Mouse (Mus musculus) CD8-positive naive resting alpha-beta T cell, adult 2 months (primary cell): ENCODE measurements around the gene Tnrc6a.

ENCODE experiments used
- DNase-seq, 2 experiments: peaks; one replicate each; pipeline ENCODE4 v3.0.0; 2022; ENCODE audit warnings: low read depth in 2 of 2, low spot score in 2 of 2

The Tnrc6a gene

DNA sequence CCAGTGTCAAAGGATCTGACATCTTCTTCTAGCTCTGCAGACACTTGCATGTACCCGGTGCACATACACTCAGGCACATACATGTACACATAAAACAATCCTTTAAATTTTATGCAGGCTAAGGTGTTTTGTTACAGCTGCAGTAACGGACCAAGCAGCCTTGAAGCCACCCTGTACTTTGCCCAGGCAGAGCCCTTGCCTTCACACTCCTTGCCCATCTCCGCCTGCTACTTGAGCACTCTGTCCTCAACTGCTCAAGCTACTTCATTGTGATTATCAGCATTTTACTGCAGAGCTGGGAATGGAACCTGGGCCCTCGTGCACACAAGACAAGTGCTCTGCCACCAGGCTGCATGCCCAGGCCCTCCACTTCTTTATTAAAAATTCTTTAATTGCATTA lies 101.5 kb downstream of the Tnrc6a start:
- DNase-seq = no peak

DNA sequence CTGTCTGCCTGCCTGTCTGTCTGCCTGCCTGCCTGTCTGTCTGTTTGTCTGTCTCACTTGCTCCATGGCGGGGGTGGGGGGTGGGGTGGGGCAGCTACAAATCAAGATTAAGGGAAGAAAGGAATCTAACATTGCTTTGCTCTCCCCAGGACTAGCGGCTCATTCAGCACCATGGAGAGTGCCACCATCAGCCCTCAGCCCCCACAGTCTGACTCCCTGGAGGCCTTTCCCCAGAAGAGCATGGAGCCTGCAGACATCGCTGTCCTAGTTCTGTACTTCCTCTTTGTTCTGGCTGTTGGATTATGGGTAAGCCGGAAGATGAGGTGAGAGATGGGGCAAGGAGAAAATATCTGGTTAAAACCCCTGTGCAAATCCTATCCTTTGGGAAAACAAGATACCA lies 111.8 kb downstream of the Tnrc6a start:
- no peak for DNase-seq

DNA sequence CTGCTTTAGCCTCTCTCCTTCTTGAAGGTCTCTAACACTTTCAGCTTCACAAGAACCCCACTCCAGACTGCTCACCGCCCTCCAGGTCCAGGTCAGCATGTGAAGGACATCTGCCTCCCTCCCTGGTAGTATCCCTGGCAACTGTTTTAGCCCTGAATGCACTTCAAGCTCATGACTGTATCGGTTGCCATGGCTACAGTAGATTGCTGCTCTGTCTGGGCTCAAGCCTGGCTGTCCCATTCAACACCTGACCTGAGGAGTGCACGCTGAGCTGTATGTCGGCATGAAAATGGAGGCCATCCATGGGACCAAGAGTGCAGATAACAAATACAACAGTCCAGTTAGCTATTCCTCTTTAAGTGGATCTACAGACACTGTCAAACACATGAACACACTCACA lies 114.9 kb downstream of the Tnrc6a start:
- DNase-seq = no peak

DNA sequence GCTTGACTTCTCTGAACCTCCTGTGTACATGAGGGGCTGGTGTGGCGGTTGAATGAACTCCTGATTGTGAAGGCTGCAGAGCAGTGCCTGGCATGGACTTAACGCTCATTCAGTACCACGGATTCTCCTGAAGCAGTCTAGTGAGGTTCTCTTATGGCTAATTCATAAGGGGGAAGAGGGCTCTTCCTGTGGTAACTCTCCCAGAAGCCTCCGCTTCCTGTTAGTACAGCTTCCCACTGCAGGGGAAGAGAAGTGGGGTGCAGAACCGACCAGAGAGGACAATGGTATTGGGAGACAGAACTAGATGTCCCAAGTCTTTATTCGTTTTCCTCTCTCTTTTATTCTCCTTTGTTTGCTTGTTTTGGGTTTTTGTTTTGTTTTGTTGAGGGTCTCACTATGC lies 116.4 kb downstream of the Tnrc6a start:
- DNase-seq = no peak

DNA sequence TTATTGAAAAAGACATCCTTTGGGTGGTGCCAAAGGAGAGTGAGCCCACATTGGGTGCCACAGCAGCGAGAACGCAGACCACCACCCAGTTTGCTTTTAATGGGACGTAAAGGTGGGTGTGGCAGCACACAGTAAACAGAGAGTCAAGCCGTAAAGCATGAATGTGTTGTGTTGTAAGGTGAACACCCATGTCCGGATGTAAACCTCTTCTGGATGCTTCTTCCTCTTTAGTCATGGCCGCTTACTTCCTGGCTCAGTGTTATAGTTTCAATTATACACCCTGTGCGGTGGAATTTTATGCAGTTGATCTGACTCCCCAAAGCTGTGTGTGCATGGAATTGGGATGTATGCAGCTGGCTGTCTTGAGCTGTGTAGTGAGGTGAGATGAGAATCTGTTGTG lies 118.6 kb downstream of the Tnrc6a start:
- no peak for DNase-seq

DNA sequence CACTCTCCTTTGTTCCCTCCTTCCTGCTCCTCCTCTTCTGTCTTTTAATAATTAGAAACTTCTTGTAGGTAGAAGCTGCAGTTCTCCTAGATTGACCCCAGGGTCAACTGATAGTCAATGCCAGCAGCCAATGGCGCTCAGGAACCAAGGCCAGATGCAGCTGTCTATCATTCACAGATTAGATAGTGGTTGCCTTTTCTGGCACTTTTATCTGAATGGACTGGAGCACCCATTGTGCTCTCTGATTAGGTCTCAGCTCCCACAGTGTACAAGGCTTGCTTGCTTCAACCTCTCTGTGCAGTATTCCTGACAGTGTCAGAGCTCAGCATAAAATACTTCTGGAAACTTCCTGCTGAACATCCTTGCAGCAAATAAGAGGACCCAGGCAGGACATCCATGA lies 121.1 kb downstream of the Tnrc6a start:
- DNase-seq = no peak
